Mouse (Mus musculus): ENCODE data around the gene Arhgef40. TPM values are rescaled to one million over a fixed set of nuclear protein-coding genes. Genes with fewer than 3 reads are reported as not detected.
"Not testable (repeated sequence)": the region's sequence is repeated elsewhere in the genome, so short reads cannot be mapped to it uniquely, and the experiment has no call there.

Gene Arhgef40
- polyA plus RNA-seq, 1 experiment: 72.8 TPM

DNA sequence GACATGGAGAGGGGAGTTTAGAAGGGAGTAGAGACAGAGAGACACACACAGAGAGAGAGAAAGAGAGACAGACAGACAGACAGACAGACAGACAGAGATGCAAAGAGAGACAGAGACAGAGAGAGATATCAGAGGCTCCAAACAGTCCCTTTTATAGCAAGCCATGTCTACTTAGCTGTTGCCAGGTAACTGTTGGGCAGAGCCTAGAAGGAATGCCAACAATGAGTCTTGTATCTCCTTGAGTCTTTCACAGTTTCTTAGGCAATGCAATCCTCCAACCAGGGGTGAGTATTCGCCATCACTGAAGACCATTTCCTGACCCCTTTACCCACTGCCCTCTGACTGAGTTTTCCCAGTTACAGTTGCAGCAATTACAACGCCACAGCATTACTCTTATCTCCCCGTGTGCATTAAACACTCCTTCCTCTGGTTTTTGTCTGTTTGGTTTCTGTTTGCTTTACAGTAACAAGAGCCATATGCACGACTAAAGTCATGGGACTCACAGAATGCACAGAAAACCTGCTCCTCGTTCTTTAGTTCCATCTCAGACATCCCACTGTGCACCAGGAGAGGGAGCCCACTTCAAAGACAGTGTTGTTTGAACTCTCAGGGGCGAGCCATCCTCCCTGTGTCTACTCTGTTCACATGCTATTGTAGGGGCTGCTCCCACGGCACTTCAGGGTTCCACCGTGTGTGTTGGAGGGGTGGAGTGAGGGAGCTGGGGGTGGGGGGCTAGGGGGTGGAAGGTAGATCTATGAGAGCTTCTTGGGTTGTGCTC, 60.6 kb downstream of the Arhgef40 start:
- Histone ChIP-seq H3K4me1 (ENCODE audit: control insufficient read depth, insufficient read depth, low read length) (peaks cover 3% of the 10 kb centered on the region), H3K4me3 (replicated peaks; ENCODE audit: extremely low read depth, low read depth, low read length) (no peak overlapping the region)
- TF ChIP-seq POLR2A (IDR thresholded peaks at IDR 0.05; ENCODE audit: borderline replicate concordance, extremely low read depth, low read depth, low read length) (no peak), CTCF (IDR thresholded peaks at IDR 0.05; ENCODE audit: insufficient read depth, low read length) (peak; percentile 45)
- 8% methylated on average over 8 of the region's 8 CpGs for WGBS
- DNase-seq: no peak

DNA sequence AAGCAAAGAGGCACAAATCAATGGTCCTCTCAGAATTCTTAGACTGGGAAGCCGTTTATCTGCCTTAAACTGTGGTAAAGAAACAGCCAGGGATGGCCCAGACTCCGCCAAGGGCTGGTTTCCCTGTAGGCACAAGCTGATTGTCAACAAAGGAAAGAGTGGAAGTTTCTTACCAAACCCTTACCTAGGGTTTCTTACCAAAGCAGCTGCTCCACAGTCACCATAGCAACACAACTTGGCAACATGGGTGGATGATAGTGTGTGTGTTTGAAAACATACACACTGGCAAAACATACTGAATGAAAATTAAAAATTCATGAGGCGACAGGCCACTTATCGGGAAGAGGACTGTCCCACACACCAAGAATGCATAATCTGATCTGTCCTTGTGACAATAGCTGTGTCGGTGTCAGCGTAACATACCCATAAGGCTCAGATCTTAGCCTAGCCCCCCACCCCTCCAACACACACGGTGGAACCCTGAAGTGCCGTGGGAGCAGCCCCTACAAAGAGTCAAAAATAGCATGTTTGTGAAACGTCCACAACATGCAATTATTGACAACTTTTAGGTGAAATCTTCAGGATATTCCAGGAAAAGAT, 61.5 kb downstream of the Arhgef40 start:
- Histone ChIP-seq H3K4me1 (ENCODE audit: control insufficient read depth, insufficient read depth, low read length) (peaks cover 3% of the 10 kb centered on the region), H3K4me3 (replicated peaks; ENCODE audit: extremely low read depth, low read depth, low read length) (no peak overlapping the region)
- DNase-seq: no peak
- 79% methylated on average over 9 of the region's 9 CpGs for WGBS
- TF ChIP-seq CTCF (IDR thresholded peaks at IDR 0.05; ENCODE audit: insufficient read depth, low read length): no peak
- no peak for TF ChIP-seq POLR2A (IDR thresholded peaks at IDR 0.05; ENCODE audit: borderline replicate concordance, extremely low read depth, low read depth, low read length)

DNA sequence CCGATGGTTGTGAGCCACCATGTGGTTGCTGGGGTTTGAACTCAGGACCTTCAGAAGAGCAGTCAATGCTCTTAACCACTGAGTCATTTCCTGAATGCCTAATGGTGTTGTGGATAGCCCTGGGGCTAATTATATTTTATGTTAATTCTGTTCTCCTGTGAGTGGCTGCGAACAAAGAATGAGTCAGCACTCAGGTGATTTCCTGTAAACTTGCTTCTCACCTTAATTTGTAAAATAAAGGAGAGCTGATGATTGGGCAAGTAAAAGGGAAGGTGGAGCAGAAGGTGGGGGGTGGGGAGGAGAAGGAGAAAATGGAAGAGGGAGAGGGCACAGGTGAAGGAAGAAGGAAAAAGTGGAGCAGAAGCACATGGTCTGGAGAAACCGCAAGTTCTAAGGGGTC, 68.2 kb downstream of the Arhgef40 start:
- H3K4me1 ChIP-seq (ENCODE audit: control insufficient read depth, insufficient read depth, low read length); DNase-seq; H3K4me3 ChIP-seq (replicated peaks; ENCODE audit: extremely low read depth, low read depth, low read length): not testable (repeated sequence)
- WGBS: 86% methylated on average over 3 of the region's 3 CpGs

Other genes with a start within 250 kb of the Arhgef40 start
- gene Ang4, start 211.1 kb upstream of the Arhgef40 start, polyA plus RNA-seq (2012; rRNA removed): not detected in 2 replicates
- gene AY358078, start 184.7 kb upstream of the Arhgef40 start, polyA plus RNA-seq (2012; rRNA removed): not detected in 2 replicates
- 0.72 and 1.4 TPM in 2 replicates for gene Ear6, start 131.0 kb upstream of the Arhgef40 start, polyA plus RNA-seq (2012; rRNA removed)
- 26.0 and 27.2 TPM in 2 replicates for gene Mettl17, start 99.9 kb upstream of the Arhgef40 start, polyA plus RNA-seq (2012; rRNA removed)
- 2.7 and 3.9 TPM in 2 replicates for gene Slc39a2, start 91.8 kb upstream of the Arhgef40 start, polyA plus RNA-seq (2012; rRNA removed)
- gene Ndrg2, start 70.6 kb upstream of the Arhgef40 start, polyA plus RNA-seq (2012; rRNA removed): 164 and 251 TPM in 2 replicates
- gene Tppp2, start 66.3 kb upstream of the Arhgef40 start, polyA plus RNA-seq (2012; rRNA removed): not detected in 2 replicates
- gene Rnase13, start 61.9 kb upstream of the Arhgef40 start, polyA plus RNA-seq (2012; rRNA removed): not detected in 2 replicates
- gene Tmem253, start 30.9 kb downstream of the Arhgef40 start, polyA plus RNA-seq (2012; rRNA removed): 0.58 and 0.69 TPM in 2 replicates
- gene Zfp219, start 36.0 kb downstream of the Arhgef40 start, polyA plus RNA-seq (2012; rRNA removed): 84.8 and 87.6 TPM in 2 replicates
- not detected in 2 replicates for gene Olfr221, start 57.7 kb downstream of the Arhgef40 start, polyA plus RNA-seq (2012; rRNA removed)
- 50.1 and 83.7 TPM in 2 replicates for gene Hnrnpc, start 119.3 kb downstream of the Arhgef40 start, polyA plus RNA-seq (2012; rRNA removed)
- gene Rpgrip1, start 126.0 kb downstream of the Arhgef40 start, polyA plus RNA-seq (2012; rRNA removed): 2.5 TPM in 2 replicates
- gene Supt16, start 212.7 kb downstream of the Arhgef40 start, polyA plus RNA-seq (2012; rRNA removed): 5.8 and 10.8 TPM in 2 replicates